Mouse (Mus musculus) C2C12 (cell line): Measurements from ENCODE around the gene Tmem115.

Experiments used
- CEBPB ChIP-seq: IDR thresholded peaks from one replicate; pipeline ENCODE4 v1.6.1; 2011; ENCODE audit warnings: low read depth, mild to moderate bottlenecking, control low read depth, moderate library complexity
- CTCF ChIP-seq: IDR thresholded peaks from one replicate; pipeline ENCODE4 v1.5.1; 2011; ENCODE audit not compliant: control insufficient read depth, insufficient read depth, insufficient read length
- FOSL1 ChIP-seq: IDR thresholded peaks from one replicate; pipeline ENCODE4 v1.8.0; 2011; ENCODE audit warnings: mild to moderate bottlenecking, low read length; ENCODE audit not compliant: poor library complexity, insufficient read depth, severe bottlenecking
- MAX ChIP-seq: IDR thresholded peaks from one replicate; pipeline ENCODE4 v1.6.1; 2011; ENCODE audit warnings: mild to moderate bottlenecking, control low read depth
- MYOD1 ChIP-seq: IDR thresholded peaks from one replicate; pipeline ENCODE4 v1.6.1; 2011; ENCODE audit warnings: low read depth; ENCODE audit not compliant: control insufficient read depth, insufficient read length
- MYOG ChIP-seq: IDR thresholded peaks from one replicate; pipeline ENCODE4 v1.6.1; 2011; ENCODE audit not compliant: control insufficient read depth, insufficient read length; ENCODE audit errors: extremely low read depth
- USF1 ChIP-seq: IDR thresholded peaks from one replicate; pipeline ENCODE4 v1.6.1; 2011; ENCODE audit warnings: low read depth, mild to moderate bottlenecking, control low read depth, moderate library complexity

GRCm38 (mm10) chr9:107500708-107501286 is 32.9 kb upstream of the Tmem115 start:
- TF ChIP-seq CTCF, result no peak
- TF ChIP-seq CEBPB, result no peak
- TF ChIP-seq MAX, result no peak
- no peak for TF ChIP-seq MYOD1
- no peak for TF ChIP-seq USF1
- no peak for TF ChIP-seq MYOG
- TF ChIP-seq FOSL1, result no peak
